Mouse (Mus musculus): ENCODE data around the gene Map2k1. TPM values are rescaled to one million over a fixed set of nuclear protein-coding genes. Genes with fewer than 3 reads are reported as not detected.

Gene Map2k1
- polyA plus RNA-seq, 1 experiment: 126 TPM

GRCm38 (mm10) chr9:64234768-64235435 is 18.5 kb downstream of the Map2k1 start, which contains the start of gene Uchl4:
Gene Uchl4 (plus strand): TSS chr9:64235201.
- Histone ChIP-seq H3K27ac (ENCODE audit: insufficient read depth, low read depth, low read length) (peak within 1 kb of the TSS; percentile 94), H3K4me1 (ENCODE audit: control insufficient read depth, insufficient read depth, low read length) (peaks cover 20% of the 10 kb centered on the region), H3K4me3 (ENCODE audit: insufficient read depth, low read depth, low read length) (no peak within 1 kb of the TSS)
- TF ChIP-seq CTCF (IDR thresholded peaks at IDR 0.05; ENCODE audit: insufficient read depth, low read depth, low read length) (no peak), POLR2A (IDR thresholded peaks at IDR 0.05; ENCODE audit: insufficient read depth, low read depth, low read length) (no peak)
- 91% methylated on average over 8 of the region's 8 CpGs for WGBS

GRCm38 (mm10) chr9:64233656-64234055 is 19.8 kb downstream of the Map2k1 start:
- Histone ChIP-seq H3K27ac (ENCODE audit: insufficient read depth, low read depth, low read length) (peak overlapping the region; percentile 94), H3K4me3 (ENCODE audit: insufficient read depth, low read depth, low read length) (no peak overlapping the region), H3K4me1 (ENCODE audit: control insufficient read depth, insufficient read depth, low read length) (peaks cover 26% of the 10 kb centered on the region)
- no peak for TF ChIP-seq POLR2A (IDR thresholded peaks at IDR 0.05; ENCODE audit: insufficient read depth, low read depth, low read length)
- WGBS: 48% methylated on average over 5 of the region's 5 CpGs

- 12% methylated on average over 9 of the region's 9 CpGs for WGBS
- Histone ChIP-seq H3K4me1 (ENCODE audit: control insufficient read depth, insufficient read depth, low read length) (peaks cover 29% of the 10 kb centered on the region), H3K4me3 (ENCODE audit: insufficient read depth, low read depth, low read length) (peak overlapping the region; percentile 17), H3K27ac (ENCODE audit: insufficient read depth, low read depth, low read length) (peak overlapping the region; percentile 90)
- TF ChIP-seq POLR2A (IDR thresholded peaks at IDR 0.05; ENCODE audit: insufficient read depth, low read depth, low read length) (no peak), CTCF (IDR thresholded peaks at IDR 0.05; ENCODE audit: insufficient read depth, low read depth, low read length) (no peak)
Observed at GRCm38 (mm10) chr9:64232257-64232957, 21.0 kb downstream of the Map2k1 start.

- H3K27ac ChIP-seq (ENCODE audit: insufficient read depth, low read depth, low read length): peak overlapping the region; percentile 90
- 22% methylated on average over 3 of the region's 3 CpGs for whole genome bisulfite sequencing
Observed at GRCm38 (mm10) chr9:64231674-64232073, 21.8 kb downstream of the Map2k1 start.

GRCm38 (mm10) chr9:64231171-64231570 is 22.3 kb downstream of the Map2k1 start:
- Histone ChIP-seq H3K4me1 (ENCODE audit: control insufficient read depth, insufficient read depth, low read length) (peaks cover 29% of the 10 kb centered on the region), H3K4me3 (ENCODE audit: insufficient read depth, low read depth, low read length) (no peak overlapping the region), H3K27ac (ENCODE audit: insufficient read depth, low read depth, low read length) (peak overlapping the region; percentile 90)
- whole genome bisulfite sequencing: 19% methylated on average over 5 of the region's 5 CpGs
- TF ChIP-seq POLR2A (IDR thresholded peaks at IDR 0.05; ENCODE audit: insufficient read depth, low read depth, low read length) (no peak), CTCF (IDR thresholded peaks at IDR 0.05; ENCODE audit: insufficient read depth, low read depth, low read length) (no peak)

More at GRCm38 (mm10) chr9:64231674-64232073, 21.8 kb downstream of the Map2k1 start:
- Histone ChIP-seq H3K4me1 (ENCODE audit: control insufficient read depth, insufficient read depth, low read length) (peaks cover 29% of the 10 kb centered on the region), H3K4me3 (ENCODE audit: insufficient read depth, low read depth, low read length) (no peak overlapping the region)
- TF ChIP-seq POLR2A (IDR thresholded peaks at IDR 0.05; ENCODE audit: insufficient read depth, low read depth, low read length) (no peak), CTCF (IDR thresholded peaks at IDR 0.05; ENCODE audit: insufficient read depth, low read depth, low read length) (no peak)

- H3K27ac ChIP-seq (ENCODE audit: insufficient read depth, low read depth, low read length): peak overlapping the region; percentile 60
- TF ChIP-seq CTCF (IDR thresholded peaks at IDR 0.05; ENCODE audit: insufficient read depth, low read depth, low read length): no peak
- TF ChIP-seq POLR2A (IDR thresholded peaks at IDR 0.05; ENCODE audit: insufficient read depth, low read depth, low read length): no peak
Observed at GRCm38 (mm10) chr9:64228972-64229371, 24.5 kb downstream of the Map2k1 start.

GRCm38 (mm10) chr9:64227736-64228135 is 25.7 kb downstream of the Map2k1 start:
- 51% methylated on average over 12 of the region's 12 CpGs for WGBS
- Histone ChIP-seq H3K27ac (ENCODE audit: insufficient read depth, low read depth, low read length) (peak overlapping the region; percentile 54; the same call in 1 of the 2 replicates), H3K4me3 (ENCODE audit: insufficient read depth, low read depth, low read length) (no peak overlapping the region), H3K4me1 (ENCODE audit: control insufficient read depth, insufficient read depth, low read length) (peaks cover 28% of the 10 kb centered on the region)
- no peak for TF ChIP-seq CTCF (IDR thresholded peaks at IDR 0.05; ENCODE audit: insufficient read depth, low read depth, low read length)
- TF ChIP-seq POLR2A (IDR thresholded peaks at IDR 0.05; ENCODE audit: insufficient read depth, low read depth, low read length): no peak

More at GRCm38 (mm10) chr9:64228972-64229371, 24.5 kb downstream of the Map2k1 start:
- peaks cover 28% of the 10 kb centered on the region for H3K4me1 ChIP-seq (ENCODE audit: control insufficient read depth, insufficient read depth, low read length)
- no peak overlapping the region for H3K4me3 ChIP-seq (ENCODE audit: insufficient read depth, low read depth, low read length)

- Histone ChIP-seq H3K4me1 (ENCODE audit: control insufficient read depth, insufficient read depth, low read length) (peaks cover 16% of the 10 kb centered on the region), H3K4me3 (ENCODE audit: insufficient read depth, low read depth, low read length) (no peak overlapping the region), H3K27ac (ENCODE audit: insufficient read depth, low read depth, low read length) (no peak overlapping the region)
- TF ChIP-seq CTCF (IDR thresholded peaks at IDR 0.05; ENCODE audit: insufficient read depth, low read depth, low read length): no peak
- no peak for TF ChIP-seq POLR2A (IDR thresholded peaks at IDR 0.05; ENCODE audit: insufficient read depth, low read depth, low read length)
Observed at GRCm38 (mm10) chr9:64225805-64226204, 27.6 kb downstream of the Map2k1 start.

GRCm38 (mm10) chr9:64222098-64222497 is 31.3 kb downstream of the Map2k1 start:
- TF ChIP-seq CTCF (IDR thresholded peaks at IDR 0.05; ENCODE audit: insufficient read depth, low read depth, low read length) (no peak), POLR2A (IDR thresholded peaks at IDR 0.05; ENCODE audit: insufficient read depth, low read depth, low read length) (no peak)
- 38% methylated on average over 2 of the region's 2 CpGs for WGBS
- Histone ChIP-seq H3K4me3 (ENCODE audit: insufficient read depth, low read depth, low read length) (no peak overlapping the region), H3K27ac (ENCODE audit: insufficient read depth, low read depth, low read length) (peak overlapping the region; percentile 53), H3K4me1 (ENCODE audit: control insufficient read depth, insufficient read depth, low read length) (peaks cover 13% of the 10 kb centered on the region)

Measured in olfactory bulb, adult 2 months (tissue).